Mouse (Mus musculus): ENCODE measurements around the gene Slc26a9. TPM values are rescaled to one million over a fixed set of nuclear protein-coding genes. Genes with fewer than 3 reads are reported as not detected.

Slc26a9 gene
- polyA plus RNA-seq, 1 experiment from 2014 or later = not detected

DNA sequence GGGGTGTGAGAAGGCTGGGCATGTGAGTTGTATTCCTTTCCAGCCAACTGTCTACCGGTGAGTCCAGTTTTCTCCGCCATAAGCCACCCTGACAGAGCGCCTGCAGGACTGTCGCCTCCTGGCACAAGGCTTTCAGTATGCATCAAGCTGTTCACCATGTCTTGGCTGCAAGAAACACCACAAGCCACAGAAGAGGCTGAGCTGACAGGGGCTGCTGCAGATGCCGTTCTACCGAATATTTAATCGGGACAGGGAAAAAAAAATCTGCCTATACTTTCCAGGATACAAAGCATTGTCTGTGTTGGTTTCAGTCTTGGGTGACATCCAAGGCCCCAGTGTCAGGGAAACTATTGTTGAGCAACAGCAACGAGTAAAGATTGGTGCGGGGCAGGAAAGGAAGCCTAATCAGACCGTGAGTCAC lies 8.1 kb downstream of the Slc26a9 start:
- no peak overlapping the region for H3K4me2 ChIP-seq (ENCODE audit: low read depth, low read length)
- no peak overlapping the region for H3K4me3 ChIP-seq (ENCODE audit: low read depth, low read length)
- no peak for DNase-seq
- no peak overlapping the region for H3K9ac ChIP-seq (replicated peaks)
- TF ChIP-seq EP300 (IDR thresholded peaks at IDR 0.05; ENCODE audit: low read depth) (no peak), CTCF (IDR thresholded peaks at IDR 0.05; ENCODE audit: low read depth) (no peak)
- no peak for ATAC-seq
- no peak overlapping the region for H3K27ac ChIP-seq (ENCODE audit: low read depth)
- H3K4me1 ChIP-seq (ENCODE audit: insufficient read depth) = peaks cover 9% of the 10 kb centered on the region; the same call in 1 of the 2 replicates
- 56% methylated on average over 10 of the region's 10 CpGs for WGBS (ENCODE audit: insufficient replicate concordance)
- H3K9me3 ChIP-seq (ENCODE audit: low read length) = no peaks in the 10 kb centered on the region
- no peaks in the 10 kb centered on the region for H3K36me3 ChIP-seq (replicated peaks; ENCODE audit: insufficient read depth, low read length)
- H3K27me3 ChIP-seq (ENCODE audit: insufficient read depth, low read length) = no peaks in the 10 kb centered on the region

DNA sequence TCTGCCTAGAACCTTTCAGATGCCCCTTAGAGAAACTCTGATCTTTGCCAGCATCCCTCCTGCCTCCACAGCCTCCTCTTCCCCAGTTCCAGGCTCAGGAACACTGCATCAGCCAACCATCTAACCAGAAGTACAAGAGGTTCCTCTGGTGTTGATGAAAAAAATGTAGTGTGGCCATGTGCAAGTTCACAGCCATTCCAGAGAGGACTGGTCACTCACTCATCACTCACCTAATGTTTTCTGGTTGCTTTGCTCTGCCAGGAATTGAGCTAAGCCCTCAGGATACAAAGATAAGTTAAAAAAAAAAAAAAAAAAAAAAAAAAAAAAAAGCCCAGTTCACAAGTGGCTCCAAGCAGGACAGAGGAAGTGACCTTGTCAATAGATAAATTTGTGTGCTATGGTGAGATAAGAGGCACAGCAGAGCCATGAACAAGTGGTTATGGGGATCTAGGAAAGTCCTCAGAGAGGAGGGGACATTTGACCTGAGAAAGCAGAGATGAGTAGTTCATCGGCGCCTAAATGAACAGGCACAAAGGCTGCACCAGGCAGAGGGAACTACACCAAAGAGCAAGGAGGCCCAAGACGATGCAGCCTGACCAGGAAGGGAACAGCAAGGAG lies 10.5 kb downstream of the Slc26a9 start:
- H3K9ac ChIP-seq (replicated peaks) = no peak overlapping the region
- ATAC-seq = no peak
- no peak overlapping the region for H3K4me3 ChIP-seq (ENCODE audit: low read depth, low read length)
- H3K9me3 ChIP-seq (ENCODE audit: low read length) = no peaks in the 10 kb centered on the region
- no peaks in the 10 kb centered on the region for H3K36me3 ChIP-seq (replicated peaks; ENCODE audit: insufficient read depth, low read length)
- TF ChIP-seq CTCF (IDR thresholded peaks at IDR 0.05; ENCODE audit: low read depth) = no peak
- TF ChIP-seq EP300 (IDR thresholded peaks at IDR 0.05; ENCODE audit: low read depth) = no peak
- no peak for DNase-seq
- H3K4me2 ChIP-seq (ENCODE audit: low read depth, low read length) = no peak overlapping the region
- WGBS (ENCODE audit: insufficient replicate concordance) = 18% methylated on average over 3 of the region's 3 CpGs
- no peaks in the 10 kb centered on the region for H3K27me3 ChIP-seq (ENCODE audit: insufficient read depth, low read length)
- peaks cover 9% of the 10 kb centered on the region; the same call in 1 of the 2 replicates for H3K4me1 ChIP-seq (ENCODE audit: insufficient read depth)
- no peak overlapping the region for H3K27ac ChIP-seq (ENCODE audit: low read depth)

DNA sequence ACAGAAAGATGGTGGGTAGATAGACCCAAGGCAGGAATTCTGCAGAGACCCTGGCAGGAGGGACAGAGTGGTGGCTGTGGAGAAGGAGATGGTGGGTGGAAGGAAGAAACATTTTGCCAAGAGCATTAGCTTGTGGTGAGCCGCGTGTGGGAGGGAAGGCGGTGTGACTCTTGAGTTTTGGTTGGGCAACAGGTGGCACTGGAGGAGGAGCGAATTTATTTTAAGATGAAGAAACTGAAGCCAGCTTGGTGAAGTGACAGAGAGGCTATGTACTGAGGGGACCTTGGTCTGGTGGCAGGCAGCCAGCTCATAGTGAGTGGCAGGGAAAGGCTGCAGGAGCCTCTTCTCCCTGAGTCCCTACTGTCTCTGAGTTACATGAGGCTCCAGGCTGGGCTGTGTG lies 11.1 kb downstream of the Slc26a9 start:
- no peak overlapping the region for H3K4me2 ChIP-seq (ENCODE audit: low read depth, low read length)
- TF ChIP-seq CTCF (IDR thresholded peaks at IDR 0.05; ENCODE audit: low read depth) = no peak
- DNase-seq (peak; percentile 23), ATAC-seq (no peak)
- H3K9me3 ChIP-seq (ENCODE audit: low read length) = no peaks in the 10 kb centered on the region
- no peak overlapping the region for H3K27ac ChIP-seq (ENCODE audit: low read depth)
- H3K9ac ChIP-seq (replicated peaks) = no peak overlapping the region
- no peak overlapping the region for H3K4me3 ChIP-seq (ENCODE audit: low read depth, low read length)
- H3K4me1 ChIP-seq (ENCODE audit: insufficient read depth) = peaks cover 9% of the 10 kb centered on the region; the same call in 1 of the 2 replicates
- WGBS (ENCODE audit: insufficient replicate concordance) = 35% methylated on average over 4 of the region's 4 CpGs
- H3K27me3 ChIP-seq (ENCODE audit: insufficient read depth, low read length) = no peaks in the 10 kb centered on the region
- H3K36me3 ChIP-seq (replicated peaks; ENCODE audit: insufficient read depth, low read length) = no peaks in the 10 kb centered on the region

DNA sequence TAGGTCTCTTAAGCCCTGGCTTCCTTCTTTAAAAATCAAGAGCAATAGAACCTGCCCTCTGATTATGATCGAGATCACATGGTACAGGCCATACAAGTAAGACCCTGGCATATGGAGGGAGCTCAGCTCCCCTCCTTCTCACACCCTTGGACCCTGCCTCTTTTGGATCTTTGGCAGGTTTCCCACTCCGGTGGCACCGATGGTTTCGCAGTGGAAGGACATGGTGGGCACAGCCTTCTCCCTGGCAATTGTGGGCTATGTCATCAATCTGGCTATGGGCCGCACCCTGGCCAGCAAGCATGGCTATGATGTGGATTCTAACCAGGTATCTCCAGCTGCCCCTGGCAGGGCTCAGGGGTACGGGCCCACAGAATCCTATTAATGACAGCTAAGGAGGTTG lies 13.4 kb downstream of the Slc26a9 start:
- Histone ChIP-seq H3K4me3 (ENCODE audit: low read depth, low read length) (no peak overlapping the region), H3K9me3 (ENCODE audit: low read length) (no peaks in the 10 kb centered on the region), H3K27ac (ENCODE audit: low read depth) (no peak overlapping the region), H3K4me2 (ENCODE audit: low read depth, low read length) (no peak overlapping the region), H3K27me3 (ENCODE audit: insufficient read depth, low read length) (no peaks in the 10 kb centered on the region), H3K36me3 (replicated peaks; ENCODE audit: insufficient read depth, low read length) (no peaks in the 10 kb centered on the region), H3K9ac (replicated peaks) (no peak overlapping the region), H3K4me1 (ENCODE audit: insufficient read depth) (peaks cover 9% of the 10 kb centered on the region; the same call in 1 of the 2 replicates)
- 89% methylated on average over 6 of the region's 6 CpGs for WGBS (ENCODE audit: insufficient replicate concordance)
- ATAC-seq (no peak), DNase-seq (no peak)
- no peak for TF ChIP-seq CTCF (IDR thresholded peaks at IDR 0.05; ENCODE audit: low read depth)
- TF ChIP-seq EP300 (IDR thresholded peaks at IDR 0.05; ENCODE audit: low read depth) = no peak

DNA sequence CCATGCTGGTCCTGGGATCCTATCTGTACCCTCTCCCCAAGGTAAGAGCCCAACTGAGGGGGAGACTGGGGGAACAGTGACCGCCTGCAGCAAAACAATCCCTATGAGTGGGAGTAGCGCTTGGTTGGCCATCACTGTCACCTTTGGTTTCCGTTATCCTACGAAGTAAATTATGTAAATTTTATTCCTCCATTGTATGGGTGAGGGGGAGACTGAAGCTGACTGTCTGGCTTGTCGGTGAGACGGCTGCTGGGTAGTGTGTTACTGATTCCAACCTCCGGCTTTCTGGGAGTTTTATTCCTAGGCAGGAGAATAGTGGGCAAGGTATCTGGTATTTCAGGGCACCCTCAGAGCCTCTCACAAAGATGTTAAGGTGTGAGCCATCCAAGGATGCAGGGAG lies 15.0 kb downstream of the Slc26a9 start:
- H3K9ac ChIP-seq (replicated peaks) = no peak overlapping the region
- H3K9me3 ChIP-seq (ENCODE audit: low read length) = no peaks in the 10 kb centered on the region
- no peaks in the 10 kb centered on the region for H3K27me3 ChIP-seq (ENCODE audit: insufficient read depth, low read length)
- WGBS (ENCODE audit: insufficient replicate concordance) = 72% methylated on average over 7 of the region's 7 CpGs
- H3K4me1 ChIP-seq (ENCODE audit: insufficient read depth) = peaks cover 8% of the 10 kb centered on the region; the same call in 1 of the 2 replicates
- H3K4me3 ChIP-seq (ENCODE audit: low read depth, low read length) = no peak overlapping the region
- H3K4me2 ChIP-seq (ENCODE audit: low read depth, low read length) = no peak overlapping the region
- TF ChIP-seq CTCF (IDR thresholded peaks at IDR 0.05; ENCODE audit: low read depth) = no peak
- no peak for TF ChIP-seq EP300 (IDR thresholded peaks at IDR 0.05; ENCODE audit: low read depth)
- ATAC-seq = no peak
- H3K27ac ChIP-seq (ENCODE audit: low read depth) = no peak overlapping the region
- no peaks in the 10 kb centered on the region for H3K36me3 ChIP-seq (replicated peaks; ENCODE audit: insufficient read depth, low read length)
- DNase-seq = no peak

- ATAC-seq = no peak
- Histone ChIP-seq H3K27ac (ENCODE audit: low read depth) (no peak overlapping the region), H3K4me1 (ENCODE audit: insufficient read depth) (no peaks in the 10 kb centered on the region; the same call in 1 of the 2 replicates), H3K4me2 (ENCODE audit: low read depth, low read length) (no peak overlapping the region), H3K27me3 (ENCODE audit: insufficient read depth, low read length) (no peaks in the 10 kb centered on the region), H3K4me3 (ENCODE audit: low read depth, low read length) (no peak overlapping the region), H3K9ac (replicated peaks) (no peak overlapping the region), H3K36me3 (replicated peaks; ENCODE audit: insufficient read depth, low read length) (no peaks in the 10 kb centered on the region), H3K9me3 (ENCODE audit: low read length) (no peaks in the 10 kb centered on the region)
- WGBS (ENCODE audit: insufficient replicate concordance) = 54% methylated on average over 9 of the region's 9 CpGs
- no peak for DNase-seq
- TF ChIP-seq EP300 (IDR thresholded peaks at IDR 0.05; ENCODE audit: low read depth) (no peak), CTCF (IDR thresholded peaks at IDR 0.05; ENCODE audit: low read depth) (no peak)
Measured at GRCm38 (mm10) chr1:131759667-131760427, 16.0 kb downstream of the Slc26a9 start.
